Mouse (Mus musculus): ENCODE results near the gene Mgll. TPM values are rescaled to one million over a fixed set of nuclear protein-coding genes. Genes with fewer than 3 reads are reported as not detected.

Mgll gene
- polyA plus RNA-seq, 1 experiment from 2014 or later, result 82.6 TPM

- 92% methylated on average over 26 of the region's 26 CpGs for WGBS (ENCODE audit: missing documents)
- H3K27ac ChIP-seq, result no peak overlapping the region
- H3K36me3 ChIP-seq (ENCODE audit: inconsistent target), result peaks cover 44% of the 10 kb centered on the region; the same call in 1 of the 2 replicates
Measured at GRCm38 (mm10) chr6:88839135-88839970, 115.1 kb downstream of the Mgll start.

GRCm38 (mm10) chr6:88840211-88840610 is 116.0 kb downstream of the Mgll start:
- H3K4me3 ChIP-seq (ENCODE audit: inconsistent target), result no peak overlapping the region

More at GRCm38 (mm10) chr6:88839135-88839970, 115.1 kb downstream of the Mgll start:
- no peak overlapping the region for H3K4me3 ChIP-seq (ENCODE audit: inconsistent target)
- peaks cover 17% of the 10 kb centered on the region; the same call in 1 of the 2 replicates for H3K79me2 ChIP-seq (ENCODE audit: inconsistent target)

GRCm38 (mm10) chr6:88840791-88841513 is 116.7 kb downstream of the Mgll start:
- Histone ChIP-seq H3K4me3 (ENCODE audit: inconsistent target) (peak overlapping the region; percentile 94), H3K36me3 (ENCODE audit: inconsistent target) (peaks cover 38% of the 10 kb centered on the region; the same call in 1 of the 2 replicates)
- 55% methylated on average over 9 of the region's 9 CpGs for WGBS (ENCODE audit: missing documents)

More at GRCm38 (mm10) chr6:88840211-88840610, 116.0 kb downstream of the Mgll start:
- Histone ChIP-seq H3K79me2 (ENCODE audit: inconsistent target) (peaks cover 17% of the 10 kb centered on the region; the same call in 1 of the 2 replicates), H3K36me3 (ENCODE audit: inconsistent target) (peaks cover 44% of the 10 kb centered on the region; the same call in 1 of the 2 replicates), H3K27ac (no peak overlapping the region)
- 90% methylated on average over 3 of the region's 3 CpGs for WGBS (ENCODE audit: missing documents)

GRCm38 (mm10) chr6:88841514-88841780 is 117.2 kb downstream of the Mgll start:
- 0% methylated on average over 22 of the region's 22 CpGs for whole genome bisulfite sequencing (ENCODE audit: missing documents)
- Histone ChIP-seq H3K4me3 (ENCODE audit: inconsistent target) (peak overlapping the region; percentile 94), H3K79me2 (ENCODE audit: inconsistent target) (peaks cover 17% of the 10 kb centered on the region; the same call in 1 of the 2 replicates), H3K36me3 (ENCODE audit: inconsistent target) (peaks cover 33% of the 10 kb centered on the region; the same call in 1 of the 2 replicates), H3K27ac (peak overlapping the region; percentile 67)

More at GRCm38 (mm10) chr6:88840791-88841513, 116.7 kb downstream of the Mgll start:
- peak overlapping the region; percentile 67 for H3K27ac ChIP-seq
- H3K79me2 ChIP-seq (ENCODE audit: inconsistent target), result peaks cover 17% of the 10 kb centered on the region; the same call in 1 of the 2 replicates

GRCm38 (mm10) chr6:88841781-88842689 is 117.8 kb downstream of the Mgll start, which contains the start of gene Abtb1:
TSS of gene Abtb1 (minus strand) at chr6:88841984.
- under 1% methylated on average over 63 of the region's 72 CpGs for WGBS (ENCODE audit: missing documents)

GRCm38 (mm10) chr6:88842731-88843151 is 118.5 kb downstream of the Mgll start:
- Histone ChIP-seq H3K79me2 (ENCODE audit: inconsistent target) (peaks cover 17% of the 10 kb centered on the region; the same call in 1 of the 2 replicates), H3K4me3 (ENCODE audit: inconsistent target) (peak overlapping the region; percentile 17; the same call in 1 of the 2 replicates), H3K27ac (no peak overlapping the region), H3K36me3 (ENCODE audit: inconsistent target) (peaks cover 20% of the 10 kb centered on the region; the same call in 1 of the 2 replicates)
- 6% methylated on average over 32 of the region's 32 CpGs for WGBS (ENCODE audit: missing documents)

More at GRCm38 (mm10) chr6:88841781-88842689, 117.8 kb downstream of the Mgll start, which contains the start of gene Abtb1:
- Histone ChIP-seq H3K36me3 (ENCODE audit: inconsistent target) (peaks cover 27% of the 10 kb centered on the region; the same call in 1 of the 2 replicates), H3K79me2 (ENCODE audit: inconsistent target) (peaks cover 17% of the 10 kb centered on the region; the same call in 1 of the 2 replicates), H3K4me3 (ENCODE audit: inconsistent target) (peak within 1 kb of the TSS; percentile 94), H3K27ac (peak within 1 kb of the TSS; percentile 67)

GRCm38 (mm10) chr6:88843241-88843640 is 119.0 kb downstream of the Mgll start:
- WGBS (ENCODE audit: missing documents), result 84% methylated on average over 7 of the region's 7 CpGs
- Histone ChIP-seq H3K36me3 (ENCODE audit: inconsistent target) (peaks cover 15% of the 10 kb centered on the region; the same call in 1 of the 2 replicates), H3K27ac (no peak overlapping the region), H3K4me3 (ENCODE audit: inconsistent target) (no peak overlapping the region), H3K79me2 (ENCODE audit: inconsistent target) (peaks cover 17% of the 10 kb centered on the region; the same call in 1 of the 2 replicates)

GRCm38 (mm10) chr6:88843781-88844725 is 119.8 kb downstream of the Mgll start:
- no peak overlapping the region for H3K27ac ChIP-seq
- H3K79me2 ChIP-seq (ENCODE audit: inconsistent target), result peaks cover 17% of the 10 kb centered on the region; the same call in 1 of the 2 replicates
- H3K4me3 ChIP-seq (ENCODE audit: inconsistent target), result no peak overlapping the region
- 96% methylated on average over 9 of the region's 9 CpGs for WGBS (ENCODE audit: missing documents)
- peaks cover 7% of the 10 kb centered on the region; the same call in 1 of the 2 replicates for H3K36me3 ChIP-seq (ENCODE audit: inconsistent target)

- no peaks in the 10 kb centered on the region for H3K36me3 ChIP-seq (ENCODE audit: inconsistent target)
- peaks cover 12% of the 10 kb centered on the region; the same call in 1 of the 2 replicates for H3K79me2 ChIP-seq (ENCODE audit: inconsistent target)
- H3K4me3 ChIP-seq (ENCODE audit: inconsistent target), result no peak overlapping the region
- 93% methylated on average over 7 of the region's 7 CpGs for WGBS (ENCODE audit: missing documents)
- no peak overlapping the region for H3K27ac ChIP-seq
Measured at GRCm38 (mm10) chr6:88844901-88845565, 120.8 kb downstream of the Mgll start.

- 83% methylated on average over 2 of the region's 2 CpGs for WGBS (ENCODE audit: missing documents)
- Histone ChIP-seq H3K4me3 (ENCODE audit: inconsistent target) (no peak overlapping the region), H3K36me3 (ENCODE audit: inconsistent target) (no peaks in the 10 kb centered on the region), H3K79me2 (ENCODE audit: inconsistent target) (no peaks in the 10 kb centered on the region), H3K27ac (no peak overlapping the region)
Measured at GRCm38 (mm10) chr6:88847571-88847970, 123.4 kb downstream of the Mgll start.

GRCm38 (mm10) chr6:88849270-88849669 is 125.1 kb downstream of the Mgll start:
- H3K4me3 ChIP-seq (ENCODE audit: inconsistent target), result no peak overlapping the region
- H3K27ac ChIP-seq, result no peak overlapping the region
- no peaks in the 10 kb centered on the region for H3K36me3 ChIP-seq (ENCODE audit: inconsistent target)
- no peaks in the 10 kb centered on the region for H3K79me2 ChIP-seq (ENCODE audit: inconsistent target)
- 50% methylated on average over 4 of the region's 4 CpGs for WGBS (ENCODE audit: missing documents)

GRCm38 (mm10) chr6:88850034-88850433 is 125.8 kb downstream of the Mgll start:
- H3K27ac ChIP-seq, result no peak overlapping the region
- no peaks in the 10 kb centered on the region for H3K79me2 ChIP-seq (ENCODE audit: inconsistent target)
- no peak overlapping the region for H3K4me3 ChIP-seq (ENCODE audit: inconsistent target)
- WGBS (ENCODE audit: missing documents), result 84% methylated on average over 5 of the region's 7 CpGs
- H3K36me3 ChIP-seq (ENCODE audit: inconsistent target), result no peaks in the 10 kb centered on the region
